Mouse (Mus musculus) lung, postnatal 0 days (tissue): ENCODE results near the gene Snapc4. TPM values are rescaled to one million over a fixed set of nuclear protein-coding genes. Genes with fewer than 3 reads are reported as not detected.
A peak's percentile ranks its signal among the peaks of the same experiment; 100 is the strongest.

Source experiments
- ATAC-seq: fragments of 200-750 bp; cut with Nextera tagmentation; 2 replicates; pipeline ENCODE4 v1.8.0; 2017; ENCODE audit warnings: moderate library complexity
- DNase-seq: peaks from one replicate; pipeline ENCODE4 v3.0.0-alpha.2; 2016; ENCODE audit warnings: low spot score
- H3K27ac ChIP-seq: fragments of 300-500 bp; sonication (generic); 2 replicates; pipeline ENCODE4 v1.5.1; 2014; ENCODE audit warnings: antibody characterized with exemption, mild to moderate bottlenecking, low read length, mixed read lengths
- H3K27me3 ChIP-seq: fragments of 300-500 bp; sonication (generic); replicated peaks from 2 replicates; pipeline ENCODE4 v1.6.1; 2014; ENCODE audit warnings: low read length, mixed read lengths; ENCODE audit not compliant: insufficient read depth
- H3K36me3 ChIP-seq: fragments of 300-500 bp; sonication (generic); 2 replicates; pipeline ENCODE4 v1.6.1; 2014; ENCODE audit warnings: low read length, mixed read lengths; ENCODE audit not compliant: insufficient read depth
- H3K4me1 ChIP-seq: fragments of 300-500 bp; sonication (generic); 2 replicates; pipeline ENCODE4 v1.6.1; 2014; ENCODE audit warnings: antibody characterized with exemption, low read depth, low read length, mixed read lengths; ENCODE audit not compliant: insufficient read depth
- H3K4me2 ChIP-seq: fragments of 300-500 bp; sonication (generic); replicated peaks from 2 replicates; pipeline ENCODE4 v1.6.1; 2014; ENCODE audit warnings: low read depth, mild to moderate bottlenecking, low read length, moderate library complexity, mixed read lengths
- H3K4me3 ChIP-seq: fragments of 300-500 bp; sonication (generic); 2 replicates; pipeline ENCODE4 v1.5.1; 2014; ENCODE audit warnings: low read depth, low read length
- H3K9ac ChIP-seq: fragments of 300-500 bp; sonication (generic); replicated peaks from 2 replicates; pipeline ENCODE4 v1.6.1; 2014; ENCODE audit warnings: low read depth, mild to moderate bottlenecking
- H3K9me3 ChIP-seq: fragments of 300-500 bp; sonication (generic); 2 replicates; pipeline ENCODE4 v1.6.1; 2016; ENCODE audit warnings: low read length, mixed read lengths
- CTCF ChIP-seq: IDR thresholded peaks from 2 replicates; pipeline ENCODE4 v1.5.1; 2016; ENCODE audit warnings: antibody characterized with exemption, mild to moderate bottlenecking
- EP300 ChIP-seq: IDR thresholded peaks from 2 replicates; pipeline ENCODE4 v1.6.1; 2016; ENCODE audit warnings: antibody characterized with exemption, mild to moderate bottlenecking, control low read depth
- WGBS: fragments of 180-500 bp; shearing (Covaris S2); extraction: QIAGEN DNeasy Blood & Tissue Kit; methylation state at CpG from one replicate; pipeline ENCODE4 v1.1.7; 2014; 5-methylcytosine and 5-hydroxymethylcytosine counted together
- polyA plus RNA-seq: library from polyadenylated mRNA; unstranded; fragments of >200 nt; fragmentation: Nextera tagmentation; extraction: Ambion mirVana; gene quantifications from 2 replicates; pipeline ENCODE4 v1.2.1, GENCODE M21; 2015

Snapc4 gene
- polyA plus RNA-seq, 1 experiment from 2014 or later, result 7.4 TPM

DNA sequence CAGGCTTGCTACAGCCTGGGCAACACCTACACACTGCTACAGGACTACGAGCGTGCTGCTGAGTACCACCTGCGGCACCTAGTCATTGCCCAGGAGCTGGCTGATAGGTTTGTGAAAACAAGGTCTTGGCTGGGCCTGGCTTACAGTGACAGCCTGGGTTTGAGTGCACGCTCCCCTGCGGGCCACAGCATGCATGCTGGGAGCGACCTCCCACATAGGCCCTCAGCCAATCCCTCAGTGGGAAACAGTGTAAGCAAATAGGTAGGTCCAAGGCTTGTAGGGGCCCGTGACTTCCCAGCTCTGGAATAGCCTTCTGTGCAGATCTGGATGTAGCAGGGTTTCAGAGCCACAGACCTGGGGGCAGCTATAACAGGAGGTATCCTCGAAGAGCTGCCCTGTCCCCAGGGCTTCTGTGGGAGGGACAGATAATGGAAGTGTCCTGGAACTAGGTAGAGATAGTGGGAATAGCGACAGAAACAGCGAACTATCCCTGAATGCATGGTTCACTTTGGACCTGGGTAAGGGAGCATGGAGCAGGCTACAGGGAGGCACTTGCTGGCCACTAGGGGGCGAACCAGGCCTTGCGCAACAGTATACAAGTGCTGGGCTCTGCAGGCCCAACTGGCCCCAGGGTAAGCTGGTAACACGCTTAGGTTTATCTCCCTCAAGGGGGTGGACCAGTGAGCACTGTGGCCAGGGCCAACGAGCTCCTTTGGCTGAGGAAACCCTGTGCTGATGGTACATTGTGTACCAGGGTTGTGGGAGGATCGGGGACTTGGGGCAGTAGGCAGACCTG lies 54.9 kb downstream of the Snapc4 start:
- TF ChIP-seq CTCF (peak; percentile 98), EP300 (no peak)
- Histone ChIP-seq H3K9ac (no peak overlapping the region), H3K4me3 (no peak overlapping the region), H3K4me1 (no peaks in the 10 kb centered on the region), H3K27me3 (no peaks in the 10 kb centered on the region), H3K27ac (no peak overlapping the region), H3K9me3 (no peaks in the 10 kb centered on the region), H3K4me2 (no peak overlapping the region), H3K36me3 (peaks cover 24% of the 10 kb centered on the region; the same call in 1 of the 2 replicates)
- 68% methylated on average over 15 of the region's 15 CpGs for WGBS
- ATAC-seq (peak; percentile 88), DNase-seq (peak; percentile 89)

- ATAC-seq (no peak), DNase-seq (peak; percentile 25)
- TF ChIP-seq CTCF (peak; percentile 67), EP300 (no peak)
- H3K4me1 ChIP-seq, result no peaks in the 10 kb centered on the region
- no peak overlapping the region for H3K9ac ChIP-seq
- peaks cover 19% of the 10 kb centered on the region; the same call in 1 of the 2 replicates for H3K36me3 ChIP-seq
- no peak overlapping the region for H3K4me2 ChIP-seq
- no peak overlapping the region for H3K27ac ChIP-seq
- 78% methylated on average over 2 of the region's 2 CpGs for WGBS
- H3K27me3 ChIP-seq, result no peaks in the 10 kb centered on the region
- H3K4me3 ChIP-seq, result no peak overlapping the region
- no peaks in the 10 kb centered on the region for H3K9me3 ChIP-seq
These were observed 55.5 kb downstream of the Snapc4 start for GRCm38 (mm10) chr2:26324917-26325316.

GRCm38 (mm10) chr2:26323589-26324325 lies 56.7 kb downstream of the Snapc4 start:
- no peak for ATAC-seq
- H3K9me3 ChIP-seq, result no peaks in the 10 kb centered on the region
- H3K4me3 ChIP-seq, result no peak overlapping the region
- no peak for TF ChIP-seq CTCF
- TF ChIP-seq EP300, result no peak
- no peak overlapping the region for H3K9ac ChIP-seq
- H3K4me2 ChIP-seq, result no peak overlapping the region
- no peaks in the 10 kb centered on the region; the same call in 1 of the 2 replicates for H3K4me1 ChIP-seq
- no peaks in the 10 kb centered on the region for H3K27me3 ChIP-seq
- H3K36me3 ChIP-seq, result peaks cover 19% of the 10 kb centered on the region; the same call in 1 of the 2 replicates
- DNase-seq, result no peak
- H3K27ac ChIP-seq, result no peak overlapping the region
- 87% methylated on average over 13 of the region's 13 CpGs for WGBS

- 82% methylated on average over 14 of the region's 14 CpGs for WGBS
- Histone ChIP-seq H3K27me3 (no peaks in the 10 kb centered on the region), H3K9ac (no peak overlapping the region), H3K27ac (no peak overlapping the region), H3K4me3 (no peak overlapping the region), H3K9me3 (no peaks in the 10 kb centered on the region), H3K4me2 (no peak overlapping the region), H3K36me3 (peaks cover 9% of the 10 kb centered on the region; the same call in 1 of the 2 replicates), H3K4me1 (peaks cover 14% of the 10 kb centered on the region)
- TF ChIP-seq CTCF (no peak), EP300 (no peak)
- ATAC-seq, result no peak
- DNase-seq, result no peak
These were observed 59.9 kb downstream of the Snapc4 start for GRCm38 (mm10) chr2:26320245-26321185.

- 88% methylated on average over 13 of the region's 13 CpGs for WGBS
- Histone ChIP-seq H3K9ac (no peak overlapping the region), H3K27me3 (no peaks in the 10 kb centered on the region), H3K4me3 (no peak overlapping the region), H3K27ac (no peak overlapping the region), H3K36me3 (0 out of 2 replicates have a peak, but pooled peaks cover 6% of the 10 kb centered on the region), H3K4me1 (peaks cover 17% of the 10 kb centered on the region), H3K9me3 (no peaks in the 10 kb centered on the region), H3K4me2 (no peak overlapping the region)
- ATAC-seq (no peak), DNase-seq (no peak)
- TF ChIP-seq EP300 (no peak), CTCF (no peak)
These were observed 60.8 kb downstream of the Snapc4 start for GRCm38 (mm10) chr2:26319519-26320244.
